Mouse (Mus musculus) liver, adult 2 months (tissue): ENCODE results near the gene Zmynd8. TPM values are rescaled to one million over a fixed set of nuclear protein-coding genes. Genes with fewer than 3 reads are reported as not detected.

Experiments used
- DNase-seq: peaks from one replicate; pipeline ENCODE4 v3.0.0-alpha.2; 2011; ENCODE audit warnings: low read depth, low spot score; ENCODE audit errors: extremely low read depth
- H3K27ac ChIP-seq: fragments of 200-500 bp; replicated peaks from 2 replicates; pipeline ENCODE4 v1.5.1; 2012; ENCODE audit warnings: low read depth, mild to moderate bottlenecking, control low read depth, inconsistent platforms, low read length; ENCODE audit not compliant: insufficient read depth
- H3K27me3 ChIP-seq: fragments of 200-500 bp; 2 replicates; pipeline ENCODE4 v1.6.1; 2012; ENCODE audit warnings: mild to moderate bottlenecking, moderate library complexity, low read length, inconsistent platforms; ENCODE audit not compliant: control insufficient read depth, insufficient read depth
- H3K36me3 ChIP-seq: fragments of 200-500 bp; 2 replicates; pipeline ENCODE4 v1.6.1; 2012; ENCODE audit warnings: low read length, inconsistent platforms; ENCODE audit not compliant: control insufficient read depth, insufficient read depth
- H3K4me1 ChIP-seq: fragments of 200-500 bp; 2 replicates; pipeline ENCODE4 v1.6.1; 2011; ENCODE audit warnings: low read length; ENCODE audit not compliant: control insufficient read depth, insufficient read depth
- H3K4me3 ChIP-seq: fragments of 200-500 bp; 2 replicates; pipeline ENCODE4 v1.5.1; 2011; ENCODE audit warnings: low read depth, mild to moderate bottlenecking, control low read depth, low read length, moderate library complexity; ENCODE audit not compliant: insufficient read depth
- H3K79me2 ChIP-seq: fragments of 200-500 bp; 2 replicates; pipeline ENCODE4 v1.6.1; 2012; ENCODE audit warnings: inconsistent platforms, mild to moderate bottlenecking, low read length, moderate library complexity; ENCODE audit not compliant: control insufficient read depth, insufficient read depth
- H3K9ac ChIP-seq: fragments of 200-500 bp; 2 replicates; pipeline ENCODE4 v1.6.1; 2012; ENCODE audit warnings: low read depth, mild to moderate bottlenecking, control low read depth, inconsistent platforms, low read length
- CTCF ChIP-seq: fragments of 200-500 bp; IDR thresholded peaks from 2 replicates; pipeline ENCODE4 v1.5.1; 2011; ENCODE audit warnings: low read depth, low read length, control low read depth
- POLR2A ChIP-seq: fragments of 200-500 bp; IDR thresholded peaks from 2 replicates; pipeline ENCODE4 v1.6.1; 2011; ENCODE audit warnings: low read length, control low read depth; ENCODE audit not compliant: insufficient read depth; ENCODE audit errors: extremely low read depth
- WGBS: fragments of 180-500 bp; shearing (Covaris S2); methylation state at CpG from one replicate; pipeline ENCODE4 v1.1.7; 2018; 5-methylcytosine and 5-hydroxymethylcytosine counted together
- polyA plus RNA-seq: library from polyadenylated mRNA; depleted of rRNA; stranded (reverse); fragments of >200 nt; gene quantifications from 2 replicates; pipeline ENCODE4 v1.2.3, GENCODE M21; 2012
- total RNA-seq: library from RNA; depleted of rRNA; stranded (reverse); fragments of >200 nt; gene quantifications from 2 replicates; pipeline ENCODE4 v1.2.3, GENCODE M21; 2014

The Zmynd8 gene
- total and polyA plus RNA-seq, 2 experiments, result 7.8 to 10.0 TPM

- no peak overlapping the region for H3K9ac ChIP-seq
- no peak overlapping the region for H3K27ac ChIP-seq
- H3K4me3 ChIP-seq, result no peak overlapping the region
- no peaks in the 10 kb centered on the region for H3K79me2 ChIP-seq
- H3K4me1 ChIP-seq, result peaks cover 6% of the 10 kb centered on the region
- WGBS, result 78% methylated on average over 15 of the region's 15 CpGs
- no peak for DNase-seq
- no peaks in the 10 kb centered on the region for H3K27me3 ChIP-seq
- H3K36me3 ChIP-seq, result peaks cover 3% of the 10 kb centered on the region; the same call in 1 of the 2 replicates
- TF ChIP-seq CTCF, result no peak
- no peak for TF ChIP-seq POLR2A
Observed at GRCm38 (mm10) chr2:165820504-165821095, 78.2 kb downstream of the Zmynd8 start.

- no peak for DNase-seq
- Histone ChIP-seq H3K9ac (no peak overlapping the region), H3K4me1 (peaks cover 5% of the 10 kb centered on the region), H3K27me3 (no peaks in the 10 kb centered on the region), H3K27ac (no peak overlapping the region), H3K36me3 (peaks cover 3% of the 10 kb centered on the region; the same call in 1 of the 2 replicates), H3K79me2 (no peaks in the 10 kb centered on the region), H3K4me3 (no peak overlapping the region)
- TF ChIP-seq POLR2A (no peak), CTCF (no peak)
- WGBS, result 76% methylated on average over 3 of the region's 3 CpGs
Observed at GRCm38 (mm10) chr2:165820073-165820472, 78.7 kb downstream of the Zmynd8 start.

- H3K27ac ChIP-seq, result no peak overlapping the region
- DNase-seq, result peak; percentile 45
- WGBS, result 80% methylated on average over 10 of the region's 10 CpGs
- H3K36me3 ChIP-seq, result peaks cover 9% of the 10 kb centered on the region; the same call in 1 of the 2 replicates
- H3K4me3 ChIP-seq, result no peak overlapping the region
- TF ChIP-seq CTCF (peak; percentile 80), POLR2A (no peak)
- no peak overlapping the region for H3K9ac ChIP-seq
- no peaks in the 10 kb centered on the region for H3K27me3 ChIP-seq
- no peaks in the 10 kb centered on the region for H3K79me2 ChIP-seq
- H3K4me1 ChIP-seq, result no peaks in the 10 kb centered on the region
Observed at GRCm38 (mm10) chr2:165818985-165819948, 79.5 kb downstream of the Zmynd8 start.

GRCm38 (mm10) chr2:165818570-165818969 is 80.2 kb downstream of the Zmynd8 start:
- DNase-seq, result no peak
- no peak for TF ChIP-seq CTCF
- H3K4me1 ChIP-seq, result no peaks in the 10 kb centered on the region
- H3K4me3 ChIP-seq, result no peak overlapping the region
- WGBS, result 91% methylated on average over 6 of the region's 6 CpGs
- no peaks in the 10 kb centered on the region for H3K27me3 ChIP-seq
- H3K27ac ChIP-seq, result no peak overlapping the region
- H3K79me2 ChIP-seq, result no peaks in the 10 kb centered on the region
- H3K36me3 ChIP-seq, result peaks cover 13% of the 10 kb centered on the region; the same call in 1 of the 2 replicates
- H3K9ac ChIP-seq, result no peak overlapping the region

DNA sequence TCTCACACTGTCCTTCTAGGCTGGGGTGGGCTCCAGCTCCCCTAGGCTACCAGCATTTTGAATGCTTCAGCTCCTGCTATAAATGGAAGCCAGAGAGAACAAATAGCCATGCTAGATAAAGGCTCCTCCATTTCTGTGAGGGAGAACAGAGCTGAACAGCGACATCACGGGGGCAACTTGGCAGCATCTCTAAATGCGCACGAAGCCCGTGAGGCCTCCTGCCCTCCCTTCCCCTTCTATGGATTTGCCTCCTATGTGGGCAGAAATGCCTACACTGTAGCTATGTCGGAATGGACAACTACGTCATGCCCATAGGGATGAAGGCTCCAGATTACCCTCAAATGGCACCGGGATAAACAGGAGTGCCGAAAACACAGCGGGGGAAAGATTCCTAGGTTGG is 81.4 kb downstream of the Zmynd8 start:
- 95% methylated on average over 10 of the region's 10 CpGs for WGBS
- Histone ChIP-seq H3K36me3 (peaks cover 16% of the 10 kb centered on the region; the same call in 1 of the 2 replicates), H3K27ac (no peak overlapping the region), H3K9ac (no peak overlapping the region), H3K27me3 (no peaks in the 10 kb centered on the region), H3K79me2 (no peaks in the 10 kb centered on the region), H3K4me3 (no peak overlapping the region), H3K4me1 (no peaks in the 10 kb centered on the region)
- no peak for DNase-seq
- TF ChIP-seq POLR2A (no peak), CTCF (no peak)
